Mouse (Mus musculus): Measurements from ENCODE around the gene Fam71e2. TPM values are rescaled to one million over a fixed set of nuclear protein-coding genes. Genes with fewer than 3 reads are reported as not detected.
"Not testable (repeated sequence)": the region's sequence is repeated elsewhere in the genome, so short reads cannot be mapped to it uniquely, and the experiment has no call there.

Fam71e2 gene
- polyA plus RNA-seq, 1 experiment from 2014 or later = not detected

GRCm38 (mm10) chr7:4795767-4796433 is 24.8 kb upstream of the Fam71e2 start:
- no peak overlapping the region for H3K27ac ChIP-seq (ENCODE audit: low read depth, low read length)
- ATAC-seq (replicated peaks; ENCODE audit: insufficient number of reproducible peaks, low FRiP score, low TSS enrichment) = no peak
- H3K9ac ChIP-seq (ENCODE audit: low read depth, low read length) = no peak overlapping the region
- no peaks in the 10 kb centered on the region for H3K9me3 ChIP-seq (replicated peaks; ENCODE audit: control insufficient read depth, low read length)
- H3K4me2 ChIP-seq = no peak overlapping the region
- peaks cover 6% of the 10 kb centered on the region for H3K4me1 ChIP-seq (ENCODE audit: control insufficient read depth, insufficient read depth, low read length)
- no peaks in the 10 kb centered on the region for H3K27me3 ChIP-seq (ENCODE audit: control insufficient read depth, insufficient read depth, low read length)
- no peak overlapping the region for H3K4me3 ChIP-seq (ENCODE audit: low read depth, low read length)
- H3K36me3 ChIP-seq (ENCODE audit: control insufficient read depth, insufficient read depth, low read length) = peaks cover 14% of the 10 kb centered on the region
- WGBS (ENCODE audit: insufficient replicate concordance) = 72% methylated on average over 7 of the region's 7 CpGs

- Histone ChIP-seq H3K9ac (ENCODE audit: low read depth, low read length) (no peak overlapping the region), H3K27me3 (ENCODE audit: control insufficient read depth, insufficient read depth, low read length) (no peaks in the 10 kb centered on the region), H3K27ac (ENCODE audit: low read depth, low read length) (no peak overlapping the region), H3K4me1 (ENCODE audit: control insufficient read depth, insufficient read depth, low read length) (peaks cover 6% of the 10 kb centered on the region), H3K9me3 (replicated peaks; ENCODE audit: control insufficient read depth, low read length) (no peaks in the 10 kb centered on the region), H3K36me3 (ENCODE audit: control insufficient read depth, insufficient read depth, low read length) (peaks cover 14% of the 10 kb centered on the region), H3K4me3 (ENCODE audit: low read depth, low read length) (no peak overlapping the region), H3K4me2 (no peak overlapping the region; the same call in 1 of the 2 replicates)
- WGBS (ENCODE audit: insufficient replicate concordance) = 76% methylated on average over 3 of the region's 3 CpGs
- no peak for ATAC-seq (replicated peaks; ENCODE audit: insufficient number of reproducible peaks, low FRiP score, low TSS enrichment)
These were observed 23.6 kb upstream of the Fam71e2 start for GRCm38 (mm10) chr7:4794631-4795168.

DNA sequence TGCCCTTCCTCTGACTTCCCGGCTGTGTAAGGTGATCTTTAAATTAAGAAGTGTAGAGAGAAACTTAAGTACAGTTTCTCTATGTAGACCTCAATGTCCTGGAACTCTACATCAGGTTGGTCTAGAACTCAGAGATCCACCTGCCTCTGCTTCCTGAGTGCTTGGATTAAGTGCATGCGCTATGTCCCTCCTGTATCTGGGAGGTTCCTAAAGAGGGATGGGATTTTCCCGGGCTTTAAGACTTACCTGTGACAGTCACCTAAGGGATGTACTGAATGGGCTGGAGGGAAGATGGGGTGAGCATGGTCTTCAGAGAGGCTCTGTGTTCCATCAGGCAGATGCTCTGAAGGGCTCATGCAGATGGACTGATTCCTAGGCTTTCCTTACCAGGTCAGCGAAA is 22.6 kb upstream of the Fam71e2 start:
- Histone ChIP-seq H3K36me3 (ENCODE audit: control insufficient read depth, insufficient read depth, low read length) (peaks cover 14% of the 10 kb centered on the region), H3K4me2 (peak overlapping the region; percentile 93), H3K27ac (ENCODE audit: low read depth, low read length) (peak overlapping the region; percentile 46; the same call in 1 of the 2 replicates), H3K27me3 (ENCODE audit: control insufficient read depth, insufficient read depth, low read length) (no peaks in the 10 kb centered on the region), H3K9ac (ENCODE audit: low read depth, low read length) (peak overlapping the region; percentile 99), H3K9me3 (replicated peaks; ENCODE audit: control insufficient read depth, low read length) (no peaks in the 10 kb centered on the region), H3K4me3 (ENCODE audit: low read depth, low read length) (peak overlapping the region; percentile 96), H3K4me1 (ENCODE audit: control insufficient read depth, insufficient read depth, low read length) (peaks cover 6% of the 10 kb centered on the region)
- no peak for ATAC-seq (replicated peaks; ENCODE audit: insufficient number of reproducible peaks, low FRiP score, low TSS enrichment)
- 35% methylated on average over 4 of the region's 4 CpGs for WGBS (ENCODE audit: insufficient replicate concordance)

GRCm38 (mm10) chr7:4793248-4793647 is 22.1 kb upstream of the Fam71e2 start:
- peak overlapping the region; percentile 99 for H3K9ac ChIP-seq (ENCODE audit: low read depth, low read length)
- not testable (repeated sequence) for H3K9me3 ChIP-seq (replicated peaks; ENCODE audit: control insufficient read depth, low read length); H3K27me3 ChIP-seq (ENCODE audit: control insufficient read depth, insufficient read depth, low read length); H3K4me1 ChIP-seq (ENCODE audit: control insufficient read depth, insufficient read depth, low read length)
- 0 out of 2 replicates have a peak, but pooled peaks have one; percentile 12 for ATAC-seq (replicated peaks; ENCODE audit: insufficient number of reproducible peaks, low FRiP score, low TSS enrichment)
- H3K36me3 ChIP-seq (ENCODE audit: control insufficient read depth, insufficient read depth, low read length) = peaks cover 14% of the 10 kb centered on the region
- WGBS (ENCODE audit: insufficient replicate concordance) = under 1% methylated on average over 31 of the region's 31 CpGs
- H3K4me3 ChIP-seq (ENCODE audit: low read depth, low read length) = peak overlapping the region; percentile 96
- H3K27ac ChIP-seq (ENCODE audit: low read depth, low read length) = peak overlapping the region; percentile 95
- H3K4me2 ChIP-seq = peak overlapping the region; percentile 93

DNA sequence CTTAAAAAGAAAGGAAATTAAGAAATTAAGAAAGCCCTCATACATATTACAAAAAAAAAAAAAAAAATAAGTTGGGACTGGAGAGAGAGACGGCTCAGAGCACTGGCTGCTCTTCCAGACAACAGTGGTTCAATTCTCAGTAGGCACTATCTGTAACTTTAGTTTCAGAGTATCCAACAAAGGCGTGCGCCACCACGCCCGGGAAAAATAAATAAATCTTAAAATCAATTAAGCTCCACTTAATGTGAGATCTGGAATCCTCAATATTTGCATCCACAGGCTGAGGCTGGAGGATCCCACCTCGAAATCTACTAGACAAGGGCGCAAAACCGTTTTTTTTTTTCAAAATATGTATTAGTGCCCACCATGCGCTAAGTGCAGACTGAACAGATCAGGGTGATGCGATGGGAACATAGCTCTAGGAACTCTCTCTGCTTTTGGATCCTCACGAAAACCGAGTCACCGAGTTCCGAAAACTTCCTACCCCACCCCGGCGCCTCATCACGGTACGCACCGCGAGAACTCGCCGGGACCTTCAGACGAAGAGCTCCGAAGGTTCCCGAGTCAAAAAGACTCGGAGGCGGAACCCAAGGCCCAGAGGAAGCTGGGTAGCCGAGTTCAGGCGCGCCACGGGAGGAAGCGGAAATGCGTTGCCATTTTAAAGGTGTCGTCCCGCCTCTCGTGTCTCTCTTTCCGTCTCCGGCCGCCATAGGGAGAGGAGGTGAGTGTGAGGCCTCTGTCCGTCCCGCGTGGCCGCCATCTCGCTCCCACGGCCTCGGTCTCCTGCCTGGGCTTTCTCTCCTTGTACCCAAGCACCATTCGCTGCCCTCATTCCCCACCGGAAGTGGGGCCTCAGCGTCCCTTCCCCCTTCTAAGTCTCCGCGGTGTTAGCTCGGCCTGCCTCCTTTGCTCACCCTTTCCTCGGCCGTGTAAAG is 21.4 kb upstream of the Fam71e2 start, which contains the start of gene Rpl28:
Gene Rpl28 (plus strand): TSS at position 597 of the 935 bp plus-strand sequence.
- ATAC-seq (replicated peaks; ENCODE audit: insufficient number of reproducible peaks, low FRiP score, low TSS enrichment) = peak; percentile 87
- WGBS (ENCODE audit: insufficient replicate concordance) = 1% methylated on average over 53 of the region's 54 CpGs
- Histone ChIP-seq H3K4me1 (ENCODE audit: control insufficient read depth, insufficient read depth, low read length) (peaks cover 6% of the 10 kb centered on the region), H3K9me3 (replicated peaks; ENCODE audit: control insufficient read depth, low read length) (no peaks in the 10 kb centered on the region), H3K4me2 (peak within 1 kb of the TSS; percentile 93), H3K36me3 (ENCODE audit: control insufficient read depth, insufficient read depth, low read length) (peaks cover 14% of the 10 kb centered on the region), H3K27ac (ENCODE audit: low read depth, low read length) (peak within 1 kb of the TSS; percentile 95), H3K27me3 (ENCODE audit: control insufficient read depth, insufficient read depth, low read length) (no peaks in the 10 kb centered on the region), H3K9ac (ENCODE audit: low read depth, low read length) (peak within 1 kb of the TSS; percentile 99), H3K4me3 (ENCODE audit: low read depth, low read length) (peak within 1 kb of the TSS; percentile 96)

DNA sequence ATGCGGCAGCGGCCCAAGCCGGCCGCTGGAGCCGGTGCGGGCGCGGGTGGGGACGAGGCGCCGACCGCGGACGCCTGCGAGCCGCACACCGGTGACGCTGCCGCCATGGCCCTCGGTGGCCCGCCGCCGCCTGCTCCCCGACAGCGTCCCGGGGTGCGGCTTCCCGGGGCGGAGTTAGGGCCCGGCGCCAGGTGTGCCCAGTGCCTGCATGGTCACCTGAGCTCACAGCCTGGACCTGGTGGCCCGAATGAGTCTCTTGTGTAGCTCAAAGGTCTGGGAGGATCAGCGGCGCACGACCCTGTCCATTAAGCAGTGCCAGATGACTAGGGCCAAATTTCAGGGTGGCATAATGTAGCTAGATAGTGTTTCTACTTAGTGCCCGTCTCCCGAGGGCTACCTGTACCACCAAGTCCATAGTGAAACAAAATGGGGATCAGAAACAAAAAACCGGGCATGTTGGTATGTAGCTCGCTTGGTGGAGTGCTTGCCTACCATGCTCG is 18.4 kb upstream of the Fam71e2 start, which contains the start of gene Tmem238:
Gene Tmem238 (minus strand): TSS at position 221 of the 500 bp plus-strand sequence.
- H3K9ac ChIP-seq (ENCODE audit: low read depth, low read length) = peak within 1 kb of the TSS; percentile 92
- no peak for ATAC-seq (replicated peaks; ENCODE audit: insufficient number of reproducible peaks, low FRiP score, low TSS enrichment)
- H3K4me2 ChIP-seq = peak within 1 kb of the TSS; percentile 97
- WGBS (ENCODE audit: insufficient replicate concordance) = 7% methylated on average over 31 of the region's 40 CpGs
- peaks cover 6% of the 10 kb centered on the region for H3K4me1 ChIP-seq (ENCODE audit: control insufficient read depth, insufficient read depth, low read length)
- no peaks in the 10 kb centered on the region for H3K9me3 ChIP-seq (replicated peaks; ENCODE audit: control insufficient read depth, low read length)
- H3K36me3 ChIP-seq (ENCODE audit: control insufficient read depth, insufficient read depth, low read length) = peaks cover 5% of the 10 kb centered on the region; the same call in 1 of the 2 replicates
- peak within 1 kb of the TSS; percentile 65 for H3K4me3 ChIP-seq (ENCODE audit: low read depth, low read length)
- no peaks in the 10 kb centered on the region; the same call in 1 of the 2 replicates for H3K27me3 ChIP-seq (ENCODE audit: control insufficient read depth, insufficient read depth, low read length)
- peak within 1 kb of the TSS; percentile 30; the same call in 1 of the 2 replicates for H3K27ac ChIP-seq (ENCODE audit: low read depth, low read length)

- 3% methylated on average over 51 of the region's 64 CpGs for WGBS (ENCODE audit: insufficient replicate concordance)
- peak overlapping the region; percentile 97 for H3K4me2 ChIP-seq
- peak overlapping the region; percentile 92 for H3K9ac ChIP-seq (ENCODE audit: low read depth, low read length)
- peaks cover 2% of the 10 kb centered on the region; the same call in 1 of the 2 replicates for H3K36me3 ChIP-seq (ENCODE audit: control insufficient read depth, insufficient read depth, low read length)
- H3K27ac ChIP-seq (ENCODE audit: low read depth, low read length) = peak overlapping the region; percentile 30; the same call in 1 of the 2 replicates
- H3K4me3 ChIP-seq (ENCODE audit: low read depth, low read length) = peak overlapping the region; percentile 65
- H3K9me3 ChIP-seq (replicated peaks; ENCODE audit: control insufficient read depth, low read length) = no peaks in the 10 kb centered on the region
- peaks cover 7% of the 10 kb centered on the region; the same call in 1 of the 2 replicates for H3K27me3 ChIP-seq (ENCODE audit: control insufficient read depth, insufficient read depth, low read length)
- peak; percentile 60 for ATAC-seq (replicated peaks; ENCODE audit: insufficient number of reproducible peaks, low FRiP score, low TSS enrichment)
- peaks cover 2% of the 10 kb centered on the region for H3K4me1 ChIP-seq (ENCODE audit: control insufficient read depth, insufficient read depth, low read length)
These were observed 17.7 kb upstream of the Fam71e2 start for GRCm38 (mm10) chr7:4788499-4789435.
